Mouse (Mus musculus) forebrain, embryonic 14.5 days (tissue): ENCODE data around the gene Sp3. TPM values are rescaled to one million over a fixed set of nuclear protein-coding genes. Genes with fewer than 3 reads are reported as not detected.
A peak's percentile ranks its signal among the peaks of the same experiment; 100 is the strongest.

Experiments
- ATAC-seq: fragments of 200-750 bp; cut with Nextera tagmentation; 2 replicates; pipeline ENCODE4 v1.8.0; 2017; ENCODE audit warnings: mild to moderate bottlenecking, moderate library complexity
- DNase-seq: peaks from one replicate; pipeline ENCODE4 v3.0.0-alpha.2; 2015; ENCODE audit warnings: low spot score
- H3K27ac ChIP-seq: fragments of 300-500 bp; sonication (generic); 2 replicates; pipeline ENCODE4 v1.5.1; 2014; ENCODE audit warnings: low read depth, mild to moderate bottlenecking, control low read depth, low read length, moderate library complexity
- H3K27me3 ChIP-seq: fragments of 300-500 bp; sonication (generic); replicated peaks from 2 replicates; pipeline ENCODE4 v1.6.1; 2014; ENCODE audit warnings: low read length, control low read depth, mixed read lengths; ENCODE audit not compliant: control insufficient read depth, insufficient read depth
- H3K36me3 ChIP-seq: fragments of 300-500 bp; sonication (generic); 2 replicates; pipeline ENCODE4 v1.6.1; 2014; ENCODE audit warnings: low read length, control low read depth; ENCODE audit not compliant: control insufficient read depth, insufficient read depth
- H3K4me1 ChIP-seq: fragments of 300-500 bp; sonication (generic); 2 replicates; pipeline ENCODE4 v1.6.1; 2014; ENCODE audit warnings: antibody characterized with exemption, low read length, control low read depth; ENCODE audit not compliant: control insufficient read depth, insufficient read depth
- H3K4me2 ChIP-seq: fragments of 300-500 bp; sonication (generic); 2 replicates; pipeline ENCODE4 v1.6.1; 2014; ENCODE audit warnings: mild to moderate bottlenecking, control low read depth, low read length
- H3K4me3 ChIP-seq: fragments of 300-500 bp; sonication (generic); 2 replicates; pipeline ENCODE4 v1.5.1; 2014; ENCODE audit warnings: low read depth, low read length, control low read depth
- H3K9ac ChIP-seq: fragments of 300-500 bp; sonication (generic); 2 replicates; pipeline ENCODE4 v1.6.1; 2014; ENCODE audit warnings: mild to moderate bottlenecking, low read length, control low read depth, moderate library complexity
- H3K9me3 ChIP-seq: fragments of 300-500 bp; sonication (generic); replicated peaks from 2 replicates; pipeline ENCODE4 v1.6.1; 2016; ENCODE audit warnings: low read length, control low read depth, mixed read lengths; ENCODE audit not compliant: control insufficient read depth
- WGBS: fragments of 180-500 bp; shearing (Covaris S2); extraction: QIAGEN DNeasy Blood & Tissue Kit; methylation state at CpG from one replicate; pipeline ENCODE4 v1.1.7; 2014; 5-methylcytosine and 5-hydroxymethylcytosine counted together
- polyA plus RNA-seq: library from polyadenylated mRNA; unstranded; fragments of >200 nt; fragmentation: Nextera tagmentation; extraction: Ambion mirVana; gene quantifications from 2 replicates; pipeline ENCODE4 v1.2.1, GENCODE M21; 2014

The Sp3 gene
- polyA plus RNA-seq, 1 experiment from 2014 or later = 61.9 TPM

GRCm38 (mm10) chr2:72982110-72982785, 2.0 kb upstream of the Sp3 start:
- Histone ChIP-seq H3K4me3 (no peak overlapping the region), H3K9me3 (no peaks in the 10 kb centered on the region), H3K27ac (no peak overlapping the region), H3K36me3 (no peaks in the 10 kb centered on the region), H3K27me3 (no peaks in the 10 kb centered on the region), H3K9ac (no peak overlapping the region), H3K4me2 (no peak overlapping the region), H3K4me1 (peaks cover 4% of the 10 kb centered on the region; the same call in 1 of the 2 replicates)
- WGBS = 91% methylated on average over 7 of the region's 7 CpGs
- DNase-seq = no peak
- no peak for ATAC-seq

- Histone ChIP-seq H3K4me1 (peaks cover 8% of the 10 kb centered on the region), H3K36me3 (no peaks in the 10 kb centered on the region), H3K9ac (peak overlapping the region; percentile 100; the same call in 1 of the 2 replicates), H3K27me3 (no peaks in the 10 kb centered on the region), H3K4me3 (peak overlapping the region; percentile 100; the same call in 1 of the 2 replicates), H3K4me2 (peak overlapping the region; percentile 69), H3K27ac (peak overlapping the region; percentile 100), H3K9me3 (no peaks in the 10 kb centered on the region)
- DNase-seq (no peak), ATAC-seq (no peak)
- WGBS = 72% methylated on average over 9 of the region's 9 CpGs
Observed at GRCm38 (mm10) chr2:72981441-72982109, 1.3 kb upstream of the Sp3 start.

- 12% methylated on average over 3 of the region's 3 CpGs for WGBS
- Histone ChIP-seq H3K9ac (peak overlapping the region; percentile 100), H3K36me3 (no peaks in the 10 kb centered on the region), H3K4me2 (peak overlapping the region; percentile 69), H3K4me3 (peak overlapping the region; percentile 100), H3K27ac (peak overlapping the region; percentile 100), H3K27me3 (no peaks in the 10 kb centered on the region), H3K4me1 (peaks cover 10% of the 10 kb centered on the region), H3K9me3 (no peaks in the 10 kb centered on the region)
- no peak for ATAC-seq
- DNase-seq = no peak
Observed at GRCm38 (mm10) chr2:72981075-72981420, 802 bp upstream of the Sp3 start.

GRCm38 (mm10) chr2:72979659-72980071, 581 bp downstream of the Sp3 start:
- Histone ChIP-seq H3K4me1 (peaks cover 17% of the 10 kb centered on the region), H3K27ac (peak overlapping the region; percentile 100), H3K4me2 (peak overlapping the region; percentile 69), H3K4me3 (peak overlapping the region; percentile 100), H3K36me3 (no peaks in the 10 kb centered on the region), H3K9ac (peak overlapping the region; percentile 100), H3K9me3 (no peaks in the 10 kb centered on the region), H3K27me3 (no peaks in the 10 kb centered on the region)
- DNase-seq = no peak
- ATAC-seq = peak; percentile 67
- 1% methylated on average over 23 of the region's 54 CpGs for WGBS

- 0% methylated on average over 49 of the region's 107 CpGs for WGBS
- peaks cover 17% of the 10 kb centered on the region for H3K4me1 ChIP-seq
Observed at GRCm38 (mm10) chr2:72978901-72979658, 1.2 kb downstream of the Sp3 start.

GRCm38 (mm10) chr2:72978473-72978872, 1.8 kb downstream of the Sp3 start:
- peaks cover 17% of the 10 kb centered on the region for H3K4me1 ChIP-seq
- no peaks in the 10 kb centered on the region for H3K9me3 ChIP-seq
- peak overlapping the region; percentile 69 for H3K4me2 ChIP-seq
- H3K36me3 ChIP-seq = no peaks in the 10 kb centered on the region
- peak overlapping the region; percentile 100 for H3K9ac ChIP-seq
- ATAC-seq (no peak; the same call in 1 of the 2 replicates), DNase-seq (peak; percentile 81)
- H3K27ac ChIP-seq = peak overlapping the region; percentile 100
- under 1% methylated on average over 36 of the region's 38 CpGs for WGBS
- no peaks in the 10 kb centered on the region for H3K27me3 ChIP-seq
- peak overlapping the region; percentile 100 for H3K4me3 ChIP-seq

More at GRCm38 (mm10) chr2:72978901-72979658, 1.2 kb downstream of the Sp3 start:
- Histone ChIP-seq H3K27ac (peak overlapping the region; percentile 100), H3K4me3 (peak overlapping the region; percentile 100), H3K36me3 (no peaks in the 10 kb centered on the region), H3K4me2 (peak overlapping the region; percentile 69), H3K9me3 (no peaks in the 10 kb centered on the region), H3K27me3 (no peaks in the 10 kb centered on the region), H3K9ac (peak overlapping the region; percentile 100)
- DNase-seq (peak; percentile 91), ATAC-seq (peak; percentile 77)

- Histone ChIP-seq H3K4me1 (peaks cover 17% of the 10 kb centered on the region), H3K27me3 (no peaks in the 10 kb centered on the region), H3K9me3 (no peaks in the 10 kb centered on the region), H3K36me3 (no peaks in the 10 kb centered on the region), H3K9ac (no peak overlapping the region), H3K4me3 (peak overlapping the region; percentile 9), H3K27ac (no peak overlapping the region), H3K4me2 (peak overlapping the region; percentile 43)
- ATAC-seq (no peak), DNase-seq (no peak)
- WGBS = 81% methylated on average over 1 of the region's 1 CpGs
Observed at GRCm38 (mm10) chr2:72977272-72977671, 3.0 kb downstream of the Sp3 start.

- no peak for ATAC-seq
- H3K4me3 ChIP-seq = no peak overlapping the region
Observed at GRCm38 (mm10) chr2:72976036-72976435, 4.2 kb downstream of the Sp3 start.

More at GRCm38 (mm10) chr2:72976036-72976435, 4.2 kb downstream of the Sp3 start:
- Histone ChIP-seq H3K36me3 (peaks cover 3% of the 10 kb centered on the region), H3K27ac (no peak overlapping the region), H3K9me3 (no peaks in the 10 kb centered on the region), H3K4me1 (peaks cover 17% of the 10 kb centered on the region), H3K27me3 (no peaks in the 10 kb centered on the region), H3K9ac (no peak overlapping the region), H3K4me2 (peak overlapping the region; percentile 10; the same call in 1 of the 2 replicates)
- no peak for DNase-seq
